Mouse (Mus musculus): ENCODE results near the gene Dcps.
A peak's percentile ranks its signal among the peaks of the same experiment; 100 is the strongest.

Gene Dcps

DNA sequence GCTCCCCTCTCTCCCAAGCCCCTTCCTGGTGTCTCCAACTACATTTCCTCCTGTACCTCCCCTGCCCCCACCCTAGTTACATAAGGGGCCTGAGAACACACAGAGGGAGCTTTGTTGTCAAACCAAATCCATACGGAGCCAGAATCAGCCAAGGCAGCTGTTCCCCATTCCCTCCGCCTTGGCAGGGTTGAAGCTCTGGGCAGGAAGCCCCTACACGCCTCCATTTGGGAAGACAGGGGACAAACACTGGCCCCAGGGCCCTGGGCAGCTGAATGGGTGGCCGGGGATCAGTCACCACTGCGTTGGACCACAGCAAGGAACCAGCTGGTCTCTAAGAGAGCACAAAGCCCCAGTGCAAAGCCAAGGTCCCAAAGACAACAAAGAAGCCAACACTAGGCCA is 66.9 kb downstream of the Dcps start:
- peak; percentile 73 to 80 for DNase-seq (ENCODE audit: low spot score in 2 of 2)

- DNase-seq (ENCODE audit: low spot score in 2 of 2): no peak
Observed at GRCm38 (mm10) chr9:35108066-35108465, 67.8 kb downstream of the Dcps start.

GRCm38 (mm10) chr9:35107396-35107795 is 68.5 kb downstream of the Dcps start:
- DNase-seq (ENCODE audit: low spot score in 2 of 2): no peak

- no peak for DNase-seq (ENCODE audit: low spot score in 2 of 2)
Observed at GRCm38 (mm10) chr9:35105884-35106880, 69.7 kb downstream of the Dcps start.

DNA sequence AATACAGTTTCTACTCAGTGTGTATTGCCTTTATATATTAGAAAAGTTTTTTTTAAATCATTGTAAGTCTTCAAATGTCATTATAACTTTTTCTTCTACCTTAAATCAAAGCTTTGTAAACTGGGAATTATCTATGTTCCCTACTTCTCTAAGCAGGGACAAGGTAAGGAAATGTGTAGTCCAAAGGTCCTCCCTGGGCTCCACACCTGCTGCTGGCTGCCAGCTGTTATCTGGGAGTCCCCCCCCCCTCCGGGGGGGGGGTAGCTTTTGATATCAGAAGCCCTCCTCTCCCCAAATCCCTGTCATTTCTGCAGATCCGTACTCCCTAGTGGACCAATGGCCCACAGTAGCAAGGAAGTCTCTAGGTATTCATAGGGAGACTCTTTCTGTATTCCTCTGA is 70.4 kb downstream of the Dcps start:
- no peak for DNase-seq (ENCODE audit: low spot score in 2 of 2)

DNA sequence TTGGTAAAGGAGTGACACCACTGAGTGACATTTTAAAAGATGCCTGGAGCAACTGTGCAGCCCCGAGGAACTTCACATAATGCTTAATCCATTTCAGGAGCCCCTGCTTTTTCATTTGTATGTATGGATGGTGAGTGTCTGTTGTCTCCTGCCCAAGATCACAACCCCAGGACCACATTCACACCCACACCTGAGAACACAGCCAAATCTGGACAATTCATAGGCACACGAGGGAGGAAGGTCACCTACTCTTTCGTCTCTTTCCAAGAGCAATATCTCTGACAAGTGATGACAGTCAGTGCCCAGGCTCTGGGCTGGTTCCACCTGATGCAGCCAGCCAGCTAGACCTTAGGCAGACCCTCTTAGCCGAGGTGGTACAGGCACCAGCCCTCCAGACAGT is 71.2 kb downstream of the Dcps start:
- DNase-seq (ENCODE audit: low spot score in 2 of 2): no peak

- no peak for DNase-seq (ENCODE audit: low spot score in 2 of 2)
Observed at GRCm38 (mm10) chr9:35098762-35099161, 77.1 kb downstream of the Dcps start.

- no peak for DNase-seq (ENCODE audit: low spot score in 2 of 2)
Observed at GRCm38 (mm10) chr9:35097901-35098300, 78.0 kb downstream of the Dcps start.

- DNase-seq (ENCODE audit: low spot score in 2 of 2): peak in 1 of 2 experiments; percentile 0
Observed at GRCm38 (mm10) chr9:35095726-35096125, 80.1 kb downstream of the Dcps start.

DNA sequence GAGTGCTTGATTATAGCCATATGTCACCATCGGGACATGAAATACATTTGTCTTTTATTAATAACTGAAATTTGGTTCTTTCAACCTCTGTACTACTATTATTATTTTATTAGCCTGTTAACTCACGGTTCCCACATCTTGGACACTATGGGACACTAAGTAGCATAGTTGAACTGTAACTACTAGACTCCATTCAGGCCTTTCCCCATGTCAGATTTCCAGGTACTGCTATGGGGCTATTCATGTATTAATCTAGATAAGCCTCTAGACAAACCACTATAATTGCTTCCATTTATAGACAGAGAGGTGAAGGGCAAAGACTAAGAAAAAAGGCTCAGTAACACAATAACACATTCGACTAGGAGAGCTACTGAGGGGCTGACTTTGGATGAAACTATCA is 82.5 kb downstream of the Dcps start:
- no peak for DNase-seq (ENCODE audit: low spot score in 2 of 2)

- no peak for DNase-seq (ENCODE audit: low spot score in 2 of 2)
Observed at GRCm38 (mm10) chr9:35092904-35093303, 83.0 kb downstream of the Dcps start.

Data from frontal cortex, postnatal 36 days (tissue).